Mouse (Mus musculus): ENCODE results near the gene Fbxl21.

DNA sequence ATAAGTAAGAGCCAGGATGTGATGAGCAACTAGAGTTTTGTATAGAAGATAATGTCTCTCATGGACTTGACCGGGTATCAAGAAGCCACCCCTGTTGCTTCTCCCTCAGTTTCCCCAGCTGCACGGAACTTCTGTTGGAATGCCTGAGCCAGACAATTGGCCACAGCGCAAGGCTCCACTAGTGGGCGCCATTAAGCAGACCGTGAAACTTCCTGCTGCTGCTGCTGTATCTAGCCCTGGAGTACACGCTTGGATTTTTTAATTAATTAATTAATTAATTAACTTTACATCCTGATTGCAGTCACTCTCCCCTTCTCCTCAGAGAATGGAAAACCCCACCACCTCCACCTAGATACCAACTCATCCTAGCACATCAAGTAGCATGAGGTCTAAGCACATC is 40.8 kb downstream of the Fbxl21 start:
- TF ChIP-seq GATA1 (IDR thresholded peaks at IDR 0.05; ENCODE audit: borderline replicate concordance, low read length): no peak
- TF ChIP-seq FLI1 (IDR thresholded peaks at IDR 0.05; ENCODE audit: low read length): no peak
